Mouse (Mus musculus): ENCODE measurements around the gene Trcg1.

Trcg1 gene

DNA sequence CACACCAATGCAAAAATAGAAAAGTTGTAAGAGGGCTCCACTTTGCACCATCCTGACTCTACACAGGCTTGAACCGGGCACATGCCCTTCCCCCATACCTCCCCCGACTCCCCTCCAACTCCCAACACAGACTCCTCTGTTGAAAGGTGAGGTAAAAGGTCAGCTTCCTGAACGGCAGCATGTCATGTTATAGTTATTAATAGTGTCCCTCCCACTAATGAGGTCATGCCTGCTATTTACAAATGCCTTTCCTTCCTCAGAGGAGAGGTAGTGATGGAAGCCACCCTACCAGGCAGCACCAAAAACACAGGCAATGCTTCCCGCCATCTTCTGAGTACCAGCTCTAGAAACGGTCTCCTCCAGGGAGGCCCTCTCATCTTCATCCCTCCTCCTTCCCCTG, 28.8 kb downstream of the Trcg1 start:
- no peak for DNase-seq

DNA sequence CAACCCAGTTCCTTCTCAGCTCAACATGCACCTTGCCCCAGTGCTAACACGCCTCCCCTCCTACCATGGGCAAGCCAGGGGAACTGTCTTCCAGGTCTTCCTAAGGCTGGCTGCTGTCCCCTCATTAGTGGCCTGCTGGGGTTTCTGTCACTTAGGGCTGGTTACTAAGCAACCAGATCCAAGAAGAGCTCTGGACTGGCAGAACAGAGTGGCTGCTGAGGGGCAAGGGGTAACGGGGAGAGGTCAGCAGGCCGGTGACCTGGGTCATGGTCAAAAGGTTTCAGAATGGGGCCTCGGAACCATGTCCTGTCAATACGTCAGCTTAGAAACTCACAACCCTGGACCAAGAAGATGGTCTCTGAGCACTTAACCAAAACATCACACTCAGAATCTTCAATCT, 31.1 kb downstream of the Trcg1 start:
- no peak for DNase-seq

DNA sequence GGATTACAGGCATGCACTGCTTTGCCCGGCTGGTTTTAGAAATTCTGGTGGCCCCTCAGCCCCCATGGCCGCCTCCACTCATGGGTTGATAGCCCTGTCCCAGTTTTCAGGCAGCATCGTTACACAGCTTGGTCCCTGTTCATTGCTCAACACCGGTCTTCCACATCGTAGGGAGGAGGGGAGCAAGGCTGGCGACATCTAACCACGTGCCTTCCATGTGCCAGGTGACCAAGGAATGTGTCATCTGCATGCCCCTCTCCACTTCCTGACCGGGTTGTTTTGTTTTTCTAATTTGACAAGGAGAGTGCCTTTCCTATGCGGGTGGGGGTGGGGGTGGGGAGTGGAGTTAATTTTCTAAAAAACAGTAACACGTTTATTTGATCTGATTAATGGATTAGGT, 31.7 kb downstream of the Trcg1 start:
- DNase-seq: no peak

DNA sequence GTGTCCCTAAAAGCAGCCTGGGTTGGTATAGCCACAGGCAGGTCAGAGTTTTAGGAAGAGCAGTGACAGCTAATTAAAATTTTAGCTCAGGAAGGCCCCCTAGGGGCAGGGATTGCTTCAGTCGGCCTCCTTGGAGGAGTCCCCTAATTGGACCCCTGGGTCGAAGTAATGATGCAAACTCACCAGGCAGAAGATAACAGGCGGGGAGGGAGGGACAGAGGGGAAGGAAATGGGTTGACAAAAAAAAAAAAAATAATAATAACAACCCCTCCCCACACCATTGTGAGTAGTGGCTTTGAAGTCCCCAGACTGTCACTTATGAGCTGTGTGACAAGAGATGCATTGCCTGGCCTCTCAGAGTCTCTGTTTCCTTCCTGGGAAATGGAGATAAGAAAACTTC, 32.2 kb downstream of the Trcg1 start:
- DNase-seq: no peak

DNA sequence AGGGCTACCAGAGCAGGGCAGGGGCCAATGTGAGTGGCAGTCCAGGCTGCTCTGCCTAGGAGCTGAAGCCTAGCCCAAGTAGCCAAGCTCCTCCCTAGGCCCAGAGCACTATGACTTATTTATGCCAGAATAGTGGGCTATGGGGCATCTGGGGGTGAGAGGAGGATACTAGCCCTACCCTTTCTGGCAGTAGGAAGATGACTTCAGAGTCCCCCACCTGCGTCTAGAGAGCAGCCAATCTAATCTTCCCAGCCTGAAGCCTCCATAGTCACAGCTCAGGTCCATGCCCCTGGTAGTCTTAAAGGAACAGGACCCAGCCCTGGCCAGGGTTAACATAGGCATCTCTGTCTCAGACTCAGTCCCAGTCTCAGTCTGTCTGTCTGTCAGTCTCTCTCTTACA, 33.0 kb downstream of the Trcg1 start:
- no peak for DNase-seq

DNA sequence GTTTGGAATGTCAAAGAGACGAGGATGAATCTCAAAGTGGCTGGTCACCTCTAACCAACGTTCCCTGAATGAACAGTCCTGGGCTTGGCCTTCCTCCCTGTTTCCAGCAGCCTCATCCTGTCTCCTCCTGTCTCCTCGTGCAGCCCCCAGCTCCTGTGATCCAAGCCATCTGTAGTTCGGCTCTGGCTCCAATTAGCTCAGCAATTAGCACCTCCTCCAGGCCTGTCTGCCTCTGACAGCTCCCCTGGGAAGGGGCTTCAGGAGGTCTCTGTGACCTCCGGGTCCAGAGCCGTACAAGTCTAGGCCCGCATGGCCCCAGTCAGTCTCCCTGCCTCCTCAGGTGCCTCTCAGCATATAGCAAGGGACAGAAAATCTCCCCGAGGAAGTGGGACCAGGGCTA, 34.0 kb downstream of the Trcg1 start:
- DNase-seq: no peak

DNA sequence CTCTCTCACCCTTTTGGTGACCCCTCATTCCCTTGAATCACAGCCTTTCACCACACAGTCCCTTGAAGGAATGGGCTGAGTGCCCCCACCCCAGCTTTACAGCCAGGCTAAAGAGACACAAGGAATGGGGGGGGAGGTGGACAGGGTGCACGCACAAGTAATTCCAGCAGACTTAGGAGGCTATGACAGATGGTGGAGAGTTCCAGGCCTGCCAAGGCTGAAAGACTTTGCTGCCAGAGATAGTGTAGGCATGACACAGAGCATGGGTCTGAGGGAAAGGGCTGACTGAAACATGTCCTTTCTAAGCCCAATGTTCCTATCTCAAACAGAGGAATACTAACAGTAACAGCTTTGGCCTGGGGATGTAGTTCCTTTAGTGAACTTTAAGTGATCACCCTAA, 34.7 kb downstream of the Trcg1 start:
- DNase-seq: no peak

DNA sequence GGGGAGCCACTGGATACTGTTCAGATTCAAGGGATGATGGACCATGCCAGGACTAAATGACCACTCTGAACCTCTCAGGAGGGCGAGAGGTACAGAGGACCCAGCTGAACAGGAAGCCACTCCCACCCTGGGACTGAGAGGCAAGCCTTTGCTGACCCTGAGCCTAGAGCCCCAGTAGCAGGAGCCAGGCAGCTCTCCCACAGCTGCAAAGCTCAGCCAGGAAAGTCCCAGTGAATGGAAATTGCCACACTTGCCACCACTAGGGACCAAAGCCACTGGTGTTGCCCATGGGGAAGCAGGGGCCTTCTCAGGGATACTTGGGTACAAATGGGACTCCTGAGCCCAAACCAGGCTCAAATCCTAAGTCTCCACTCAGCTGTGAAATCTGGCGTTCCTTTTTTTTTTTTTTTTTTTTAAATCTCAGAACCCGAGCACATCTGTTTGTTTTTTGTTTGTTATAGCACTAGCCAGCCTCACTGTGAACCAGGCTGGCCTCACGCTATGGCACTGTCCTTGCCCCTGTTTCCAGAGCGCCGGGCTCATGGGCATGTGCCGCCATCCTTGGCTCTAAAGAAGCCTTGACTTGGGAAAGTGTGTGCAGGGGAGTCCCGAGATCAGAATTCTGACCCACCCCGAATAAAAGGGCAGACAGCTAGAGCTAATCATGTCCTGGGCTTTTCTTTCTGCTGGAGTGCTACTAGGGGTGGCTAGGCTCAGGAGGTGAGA, 35.6 kb downstream of the Trcg1 start:
- no peak for DNase-seq

DNA sequence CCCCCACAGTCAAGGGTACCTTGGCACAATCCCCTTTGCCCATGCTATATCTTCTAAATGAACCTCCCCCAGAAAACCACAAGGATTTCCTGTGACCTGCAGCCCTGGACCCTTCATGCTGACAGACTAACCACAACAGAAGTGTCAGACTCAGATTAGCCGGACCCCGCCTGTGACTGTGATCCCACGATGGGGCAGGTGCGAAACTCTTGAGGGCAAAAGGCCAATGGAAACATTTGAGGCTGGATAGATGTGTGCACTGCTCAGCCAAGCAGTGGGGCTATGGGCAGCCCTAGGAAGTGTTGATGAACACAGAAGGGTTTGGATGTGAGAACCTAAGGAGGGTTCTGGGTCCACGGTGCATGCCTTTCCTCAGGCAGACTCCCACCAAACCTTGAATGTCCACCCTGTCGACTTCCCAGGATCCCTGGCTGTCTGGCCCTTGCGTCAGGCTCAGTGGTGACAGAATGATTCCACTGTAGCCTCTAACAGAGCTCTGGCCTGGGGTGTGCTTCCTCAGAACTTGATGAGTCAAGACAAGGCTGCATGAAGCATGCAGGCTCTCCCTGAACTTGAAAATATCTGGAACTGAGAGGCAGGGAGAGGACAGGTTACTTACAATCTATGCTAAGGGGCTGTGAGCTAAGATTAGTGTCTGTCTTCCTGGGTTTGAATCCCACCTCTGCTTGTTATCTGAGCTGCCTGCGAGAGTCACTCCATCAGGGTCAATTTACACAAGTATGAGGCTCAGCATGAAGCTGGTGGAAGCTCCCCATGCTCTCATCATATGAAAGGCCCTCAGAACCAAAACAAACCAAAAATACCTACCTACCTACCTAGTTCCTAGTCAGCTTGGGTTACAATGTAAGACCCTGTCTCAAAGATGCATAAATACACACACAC, 36.8 kb downstream of the Trcg1 start:
- peak; percentile 36 for DNase-seq

DNA sequence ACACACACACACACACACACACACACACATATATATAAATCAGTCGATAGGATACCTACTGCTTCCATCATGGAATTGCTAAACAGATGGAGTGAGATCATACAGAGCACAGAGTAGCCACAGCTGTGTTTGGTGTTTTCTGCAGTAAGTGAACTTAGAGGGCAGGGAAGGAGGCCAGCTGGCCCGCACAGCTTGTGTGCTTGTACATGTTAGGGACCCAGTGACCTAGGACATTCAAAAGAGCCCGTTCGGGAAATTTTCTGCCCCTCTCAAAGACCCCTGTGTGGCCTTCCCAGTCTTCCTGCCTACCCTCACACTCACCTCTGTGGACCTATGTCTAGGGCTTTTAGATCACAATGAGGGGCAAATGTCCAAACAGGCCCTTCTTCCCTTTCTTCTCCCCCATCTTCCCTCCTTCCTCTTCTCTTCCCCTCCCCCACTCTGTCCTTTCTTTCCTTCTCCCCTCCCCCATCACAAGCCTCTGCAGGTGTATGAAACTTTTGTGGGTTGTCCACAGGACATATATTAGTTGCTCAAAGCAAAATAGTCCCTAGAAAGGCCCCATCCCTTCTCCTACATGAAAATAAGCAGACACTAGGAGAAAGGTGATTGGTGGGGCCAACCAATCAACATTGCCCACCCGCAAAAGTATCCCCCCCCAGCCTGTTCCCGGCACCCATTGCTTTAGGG, 37.6 kb downstream of the Trcg1 start:
- DNase-seq: no peak

DNA sequence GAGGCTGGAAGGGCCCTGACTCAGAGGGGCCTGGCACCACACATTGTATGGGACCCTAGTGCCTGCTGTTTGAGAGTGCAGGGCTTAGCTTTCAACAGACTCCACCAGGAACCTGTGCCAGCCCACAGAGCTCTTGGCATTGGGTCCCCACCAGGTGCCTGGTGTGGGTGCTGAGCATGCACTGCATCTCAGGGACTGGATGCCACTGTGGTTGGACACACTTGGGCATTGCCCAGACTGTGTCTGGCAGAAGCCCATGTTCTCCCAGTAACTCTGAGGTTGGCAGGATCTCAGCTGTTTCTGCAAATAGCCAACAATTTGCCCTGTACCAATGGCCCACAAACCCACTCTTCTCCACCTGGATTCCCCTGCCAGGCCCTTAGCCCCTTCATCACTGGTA, 40.0 kb downstream of the Trcg1 start:
- DNase-seq: no peak

DNA sequence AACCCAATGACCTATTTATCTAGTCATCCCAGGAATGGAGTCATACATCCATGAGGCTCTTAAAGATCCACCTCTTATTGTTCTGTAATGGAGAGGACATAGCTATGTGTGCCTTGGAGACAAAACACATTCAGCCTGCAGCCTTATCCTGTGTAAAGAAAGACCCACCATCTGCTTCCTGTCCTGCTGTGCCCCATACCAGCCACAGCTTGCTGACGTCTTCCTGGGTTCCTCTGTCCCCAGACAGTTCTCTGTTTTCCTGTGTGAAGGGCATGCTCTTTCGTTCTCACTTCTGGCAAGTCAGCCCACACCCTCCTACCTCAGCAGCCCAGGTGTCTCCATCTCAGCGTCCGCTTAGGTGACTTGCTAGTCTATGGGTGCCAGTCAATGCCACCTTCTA, 41.9 kb downstream of the Trcg1 start:
- DNase-seq: peak; percentile 73

DNA sequence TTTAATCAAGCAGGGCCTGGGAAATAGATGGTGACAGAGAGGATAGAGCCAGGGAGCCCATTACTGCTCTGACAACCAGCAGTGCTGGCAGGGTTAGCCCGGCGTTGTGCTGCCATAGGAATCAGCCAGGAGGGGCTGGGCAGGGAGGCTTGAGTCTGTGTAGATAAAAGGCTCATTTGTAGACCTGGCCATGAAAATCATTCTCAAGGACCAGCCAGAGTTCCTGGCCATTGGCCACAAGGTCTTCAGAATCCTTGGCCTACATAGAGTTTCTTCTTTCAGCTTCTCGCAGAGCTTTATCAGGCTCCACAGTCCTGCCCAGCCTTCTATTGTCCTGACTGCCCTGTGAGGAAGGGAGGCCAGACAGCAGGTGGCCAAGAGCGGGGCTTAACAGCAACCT, 43.1 kb downstream of the Trcg1 start:
- DNase-seq: no peak

DNA sequence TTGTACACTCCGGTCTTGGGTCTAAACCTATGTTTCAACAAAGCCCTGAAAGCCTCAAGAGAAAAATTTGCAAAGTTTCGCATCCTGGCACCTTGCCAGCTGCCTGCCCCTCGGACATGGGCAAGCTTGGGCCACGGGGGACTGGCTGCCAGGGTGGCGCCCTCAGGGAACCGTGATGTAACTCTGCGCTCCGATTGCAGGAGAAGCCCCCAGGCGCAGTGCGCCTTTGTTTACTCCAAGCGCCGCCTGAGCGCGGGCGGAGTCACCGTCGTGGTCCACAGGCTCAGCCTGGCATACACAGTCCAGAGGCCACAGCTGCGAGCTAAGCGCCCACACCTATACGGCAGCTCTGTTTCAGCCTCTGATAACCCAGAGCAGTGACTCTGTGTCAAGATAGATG, 45.2 kb downstream of the Trcg1 start:
- no peak for DNase-seq

DNA sequence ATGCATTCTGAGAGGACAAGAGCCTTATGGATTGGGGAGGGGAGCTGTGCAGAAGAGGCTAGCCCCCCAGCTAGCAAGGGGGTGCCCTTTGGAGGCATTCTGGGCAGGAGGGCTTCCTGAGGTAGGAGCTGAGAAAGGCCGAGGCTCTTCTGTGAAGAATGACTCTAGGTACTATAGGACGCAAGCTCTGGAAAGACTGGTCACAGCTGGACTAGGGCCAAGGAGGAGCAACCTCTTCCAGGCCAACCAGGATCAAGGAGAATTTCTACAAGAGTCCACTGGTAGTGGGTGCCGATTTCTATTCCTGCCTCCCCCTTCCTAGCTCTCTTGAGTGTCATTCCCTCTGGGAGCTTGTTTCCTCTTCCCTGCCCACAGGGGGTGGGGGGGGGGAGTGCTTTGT, 46.3 kb downstream of the Trcg1 start:
- no peak for DNase-seq

DNA sequence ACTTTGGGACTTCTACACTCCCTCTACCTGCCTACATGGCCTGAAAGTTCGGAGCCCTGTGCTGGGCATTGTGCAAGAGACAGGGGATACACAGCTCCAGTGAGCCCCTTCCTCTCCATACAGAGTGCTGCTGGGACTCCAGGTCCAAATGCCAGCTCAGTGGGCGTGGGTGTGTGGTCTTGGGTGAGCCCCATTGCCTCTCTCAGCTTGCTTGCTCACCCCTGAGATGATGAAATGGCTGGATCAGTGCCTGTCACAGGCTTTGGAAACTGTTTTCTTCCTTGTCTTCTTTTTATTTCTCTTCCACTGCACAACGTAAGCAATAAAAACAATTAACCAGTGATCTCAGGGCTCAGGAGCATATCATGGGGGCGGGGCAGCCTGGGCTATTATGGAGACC, 47.0 kb downstream of the Trcg1 start:
- DNase-seq: no peak

DNA sequence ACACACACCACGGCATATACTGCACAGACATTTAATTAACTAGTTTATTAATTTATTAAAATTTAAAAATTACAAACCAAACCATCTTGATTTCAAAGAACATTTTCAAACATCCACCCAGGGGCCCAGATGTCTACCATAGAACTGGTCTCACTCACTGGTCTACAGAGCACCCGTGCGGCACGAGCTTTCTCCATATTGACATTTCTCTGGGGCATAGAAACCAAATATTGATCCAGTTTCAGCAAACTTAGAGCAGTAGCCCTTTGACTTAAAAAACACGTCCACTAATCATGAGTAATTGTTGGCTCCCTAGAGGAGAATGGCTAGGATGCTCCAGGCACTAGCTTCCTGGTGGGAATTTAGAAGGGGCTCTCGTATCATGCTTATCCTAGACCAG, 50.8 kb downstream of the Trcg1 start:
- no peak for DNase-seq

DNA sequence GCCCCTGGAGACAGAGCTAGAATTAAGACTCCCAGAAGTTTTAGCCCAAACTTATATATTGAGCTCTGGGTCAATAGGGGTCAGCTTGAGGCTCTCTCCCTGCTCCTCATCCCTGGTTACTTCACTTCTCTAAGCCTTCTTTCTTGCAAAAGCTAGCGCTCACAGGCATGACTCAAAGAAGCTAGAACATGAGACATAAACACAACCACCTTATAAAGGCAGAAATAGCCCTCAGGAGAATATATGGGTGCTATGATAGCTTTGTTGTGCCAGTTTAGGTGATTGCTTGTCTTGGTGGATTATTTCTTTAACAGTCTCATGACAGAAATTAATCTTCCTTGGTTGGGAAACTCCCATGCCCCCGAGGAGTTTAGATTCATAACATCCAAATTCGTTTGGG, 58.5 kb downstream of the Trcg1 start:
- no peak for DNase-seq

DNA sequence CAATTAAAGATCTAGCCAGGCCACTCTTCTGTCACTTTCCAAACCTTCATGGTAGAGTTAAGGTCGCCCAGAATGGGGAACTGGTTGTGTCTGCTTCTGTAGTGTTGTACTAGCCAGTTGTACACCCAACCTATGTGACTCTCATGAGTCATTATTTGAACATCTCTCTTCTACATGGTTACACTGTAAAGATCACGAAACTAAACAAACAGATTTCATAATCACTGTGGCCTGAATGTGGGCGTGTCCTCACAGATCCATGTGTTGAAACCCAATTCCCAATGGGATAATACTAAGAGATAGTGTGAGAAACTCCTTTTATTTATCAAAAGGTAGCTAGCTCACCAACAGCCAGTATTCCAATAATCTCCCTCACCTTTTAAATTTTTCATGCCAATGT, 59.3 kb downstream of the Trcg1 start:
- DNase-seq: no peak

DNA sequence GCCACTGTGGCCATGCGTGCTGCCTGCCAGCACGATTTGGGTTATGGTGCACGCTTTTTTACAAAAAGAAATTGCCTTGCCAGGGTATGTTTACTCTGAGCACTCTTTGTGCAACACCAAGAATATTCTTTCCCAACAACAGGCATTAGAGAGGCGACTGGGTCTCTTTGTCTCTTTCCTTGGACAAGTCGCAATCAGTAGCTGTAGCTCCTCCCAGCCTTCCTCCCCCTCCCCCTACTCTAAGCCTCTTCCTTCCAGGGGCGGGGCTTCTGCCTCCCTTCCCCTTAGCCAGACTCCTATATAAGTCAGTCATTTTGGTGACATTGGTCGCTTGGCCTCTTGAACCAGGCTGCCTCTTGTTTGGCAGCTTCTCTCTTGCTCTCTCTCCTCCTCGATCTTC, 59.9 kb downstream of the Trcg1 start:
- DNase-seq: no peak

DNA sequence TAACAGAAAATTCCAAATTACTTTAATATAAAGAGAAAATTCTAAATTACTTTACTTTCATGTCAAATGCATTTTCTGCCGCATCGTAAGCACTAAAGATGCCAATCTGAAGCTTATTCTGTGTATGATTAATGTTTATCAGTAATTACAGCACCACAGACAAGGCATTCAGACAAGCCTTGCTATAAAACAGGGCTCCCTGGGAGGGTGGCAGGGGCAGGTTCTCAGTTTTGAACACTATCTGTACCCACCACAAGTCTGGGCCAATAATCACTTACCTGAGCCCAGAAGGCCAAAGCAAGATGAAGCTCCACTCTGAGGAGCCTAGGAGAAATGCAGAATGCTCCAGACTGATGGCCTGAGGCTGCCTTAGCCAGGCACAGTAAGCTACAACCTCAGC, 61.6 kb downstream of the Trcg1 start:
- DNase-seq: no peak

All from thymus, postnatal 14 days (tissue).